Mouse (Mus musculus): ENCODE measurements around the gene Chst13. TPM values are rescaled to one million over a fixed set of nuclear protein-coding genes. Genes with fewer than 3 reads are reported as not detected.

The Chst13 gene
- polyA plus RNA-seq, 1 experiment: 0.05 TPM

DNA sequence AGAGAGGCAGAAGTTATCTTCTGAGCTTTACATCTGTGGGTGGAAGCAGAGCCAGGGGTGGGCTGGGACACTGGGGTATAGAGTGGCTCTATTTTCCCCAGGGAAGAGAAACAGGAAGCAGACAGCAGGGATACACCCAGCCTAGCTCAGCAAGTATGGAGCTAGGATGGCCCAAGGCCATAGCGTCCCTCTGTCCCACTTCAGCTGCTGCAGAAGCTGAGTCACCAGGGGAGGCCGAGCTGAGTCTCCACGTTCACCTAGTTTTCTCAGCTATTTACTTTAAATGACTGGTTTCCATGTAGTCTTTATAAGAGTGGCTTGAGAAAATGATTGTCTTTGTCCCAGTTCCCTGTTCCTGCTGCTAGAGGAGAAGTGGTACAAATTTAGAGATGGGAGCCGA is 23.5 kb upstream of the Chst13 start:
- no peaks in the 10 kb centered on the region for H3K36me3 ChIP-seq (ENCODE audit: control insufficient read depth, insufficient read depth)
- no peak overlapping the region for H3K4me3 ChIP-seq (ENCODE audit: insufficient read depth, poor library complexity, severe bottlenecking)
- H3K79me2 ChIP-seq (ENCODE audit: control insufficient read depth, insufficient read depth): no peaks in the 10 kb centered on the region
- H3ac ChIP-seq (ENCODE audit: control insufficient read depth, insufficient read length, low read depth): no peak overlapping the region
- peaks cover 8% of the 10 kb centered on the region for H3K27me3 ChIP-seq (ENCODE audit: control insufficient read depth, insufficient read depth, insufficient read length)
- no peaks in the 10 kb centered on the region for H3K79me3 ChIP-seq (ENCODE audit: low read depth)
- TF ChIP-seq CTCF (IDR thresholded peaks at IDR 0.05; ENCODE audit: control insufficient read depth, insufficient read depth, insufficient read length): no peak
- no peak for TF ChIP-seq FOSL1 (IDR thresholded peaks at IDR 0.05; ENCODE audit: insufficient read depth, low read length, poor library complexity, severe bottlenecking)
- no peak for TF ChIP-seq MAX (IDR thresholded peaks at IDR 0.05)
- TF ChIP-seq MYOG (IDR thresholded peaks at IDR 0.05; ENCODE audit: control insufficient read depth, extremely low read depth, insufficient read length): no peak
- no peak for TF ChIP-seq CEBPB (IDR thresholded peaks at IDR 0.05; ENCODE audit: low read depth)
- no peak for TF ChIP-seq USF1 (IDR thresholded peaks at IDR 0.05; ENCODE audit: low read depth)
- no peak for TF ChIP-seq MYOD1 (IDR thresholded peaks at IDR 0.05; ENCODE audit: control insufficient read depth, insufficient read length, low read depth)

DNA sequence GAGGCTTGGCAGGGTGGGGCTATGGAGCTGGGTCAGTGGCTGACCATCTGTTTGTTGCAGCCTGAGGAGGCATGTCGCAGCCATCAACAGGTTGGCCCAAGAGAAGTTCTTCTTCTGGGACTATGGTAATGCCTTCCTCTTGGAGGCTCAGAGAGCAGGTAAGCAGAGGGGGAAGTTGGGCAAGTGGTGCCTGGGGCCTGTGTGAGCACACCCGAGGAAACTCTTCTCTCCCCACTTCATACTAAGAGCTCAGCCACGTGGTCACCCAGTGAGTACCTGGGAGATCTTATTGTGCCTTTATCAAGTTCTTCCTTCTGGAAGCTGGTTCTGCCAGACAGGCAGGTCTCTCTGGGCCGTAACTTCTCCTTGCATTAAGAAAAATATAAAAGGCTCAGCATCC is 22.2 kb upstream of the Chst13 start:
- TF ChIP-seq MYOG (IDR thresholded peaks at IDR 0.05; ENCODE audit: control insufficient read depth, extremely low read depth, insufficient read length): no peak
- Histone ChIP-seq H3K27me3 (ENCODE audit: control insufficient read depth, insufficient read depth, insufficient read length) (peaks cover 8% of the 10 kb centered on the region), H3K79me2 (ENCODE audit: control insufficient read depth, insufficient read depth) (no peaks in the 10 kb centered on the region)

DNA sequence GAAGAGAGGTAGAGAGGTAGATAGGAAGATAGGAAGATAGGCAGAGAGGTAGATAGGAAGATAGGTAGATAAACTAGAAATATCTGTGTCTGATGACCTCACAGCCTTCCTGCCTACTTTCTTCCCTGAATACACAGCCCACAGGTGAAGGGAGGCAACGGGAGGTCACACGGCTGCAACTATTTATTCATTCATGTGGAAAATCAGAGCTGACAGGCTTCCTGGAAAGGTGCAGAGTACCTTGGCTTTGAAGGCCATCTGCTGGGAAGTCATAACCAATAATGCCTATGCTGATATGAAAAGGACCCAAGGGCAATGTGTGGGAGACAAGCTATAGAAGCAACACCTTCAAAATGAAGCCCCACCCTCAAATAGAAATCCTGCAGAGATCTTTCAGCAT is 17.4 kb upstream of the Chst13 start:
- TF ChIP-seq MYOG (IDR thresholded peaks at IDR 0.05; ENCODE audit: control insufficient read depth, extremely low read depth, insufficient read length) (no peak), CEBPB (IDR thresholded peaks at IDR 0.05; ENCODE audit: low read depth) (no peak), USF1 (IDR thresholded peaks at IDR 0.05; ENCODE audit: low read depth) (no peak), CTCF (IDR thresholded peaks at IDR 0.05; ENCODE audit: control insufficient read depth, insufficient read depth, insufficient read length) (no peak), MAX (IDR thresholded peaks at IDR 0.05) (no peak), FOSL1 (IDR thresholded peaks at IDR 0.05; ENCODE audit: insufficient read depth, low read length, poor library complexity, severe bottlenecking) (no peak), MYOD1 (IDR thresholded peaks at IDR 0.05; ENCODE audit: control insufficient read depth, insufficient read length, low read depth) (no peak)
- Histone ChIP-seq H3K79me3 (ENCODE audit: low read depth) (no peaks in the 10 kb centered on the region), H3K27me3 (ENCODE audit: control insufficient read depth, insufficient read depth, insufficient read length) (peaks cover 10% of the 10 kb centered on the region), H3K79me2 (ENCODE audit: control insufficient read depth, insufficient read depth) (no peaks in the 10 kb centered on the region), H3K4me3 (ENCODE audit: insufficient read depth, poor library complexity, severe bottlenecking) (no peak overlapping the region), H3ac (ENCODE audit: control insufficient read depth, insufficient read length, low read depth) (no peak overlapping the region), H3K36me3 (ENCODE audit: control insufficient read depth, insufficient read depth) (no peaks in the 10 kb centered on the region)

More for the DNA sequence above, 22.2 kb upstream of the Chst13 start:
- Histone ChIP-seq H3ac (ENCODE audit: control insufficient read depth, insufficient read length, low read depth) (no peak overlapping the region), H3K36me3 (ENCODE audit: control insufficient read depth, insufficient read depth) (no peaks in the 10 kb centered on the region), H3K79me3 (ENCODE audit: low read depth) (no peaks in the 10 kb centered on the region), H3K4me3 (ENCODE audit: insufficient read depth, poor library complexity, severe bottlenecking) (no peak overlapping the region)

DNA sequence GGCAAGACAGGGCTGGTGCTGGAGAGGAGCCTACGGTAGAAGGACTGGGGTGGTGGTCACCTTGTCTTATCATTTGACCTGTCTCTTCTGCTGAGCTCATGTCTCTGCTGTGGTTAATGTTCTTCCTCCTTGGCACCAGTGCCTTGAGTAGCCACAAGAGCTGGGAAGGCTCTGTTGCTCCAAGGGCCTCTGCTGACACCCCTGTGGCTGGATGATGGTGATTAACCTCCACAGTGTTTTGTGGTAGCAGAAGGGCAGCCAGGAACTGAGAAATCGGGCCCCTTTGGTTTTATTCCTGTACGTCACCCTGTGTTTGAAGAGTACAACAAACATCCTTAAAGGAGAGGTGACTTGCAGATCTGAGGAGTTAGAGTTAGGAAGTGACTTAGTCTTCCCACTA is 9.3 kb upstream of the Chst13 start:
- Histone ChIP-seq H3K79me2 (ENCODE audit: control insufficient read depth, insufficient read depth) (no peaks in the 10 kb centered on the region), H3K27me3 (ENCODE audit: control insufficient read depth, insufficient read depth, insufficient read length) (peaks cover 9% of the 10 kb centered on the region), H3K4me3 (ENCODE audit: insufficient read depth, poor library complexity, severe bottlenecking) (no peak overlapping the region), H3ac (ENCODE audit: control insufficient read depth, insufficient read length, low read depth) (no peak overlapping the region), H3K79me3 (ENCODE audit: low read depth) (no peaks in the 10 kb centered on the region), H3K36me3 (ENCODE audit: control insufficient read depth, insufficient read depth) (no peaks in the 10 kb centered on the region)
- no peak for TF ChIP-seq USF1 (IDR thresholded peaks at IDR 0.05; ENCODE audit: low read depth)
- TF ChIP-seq CEBPB (IDR thresholded peaks at IDR 0.05; ENCODE audit: low read depth): no peak

DNA sequence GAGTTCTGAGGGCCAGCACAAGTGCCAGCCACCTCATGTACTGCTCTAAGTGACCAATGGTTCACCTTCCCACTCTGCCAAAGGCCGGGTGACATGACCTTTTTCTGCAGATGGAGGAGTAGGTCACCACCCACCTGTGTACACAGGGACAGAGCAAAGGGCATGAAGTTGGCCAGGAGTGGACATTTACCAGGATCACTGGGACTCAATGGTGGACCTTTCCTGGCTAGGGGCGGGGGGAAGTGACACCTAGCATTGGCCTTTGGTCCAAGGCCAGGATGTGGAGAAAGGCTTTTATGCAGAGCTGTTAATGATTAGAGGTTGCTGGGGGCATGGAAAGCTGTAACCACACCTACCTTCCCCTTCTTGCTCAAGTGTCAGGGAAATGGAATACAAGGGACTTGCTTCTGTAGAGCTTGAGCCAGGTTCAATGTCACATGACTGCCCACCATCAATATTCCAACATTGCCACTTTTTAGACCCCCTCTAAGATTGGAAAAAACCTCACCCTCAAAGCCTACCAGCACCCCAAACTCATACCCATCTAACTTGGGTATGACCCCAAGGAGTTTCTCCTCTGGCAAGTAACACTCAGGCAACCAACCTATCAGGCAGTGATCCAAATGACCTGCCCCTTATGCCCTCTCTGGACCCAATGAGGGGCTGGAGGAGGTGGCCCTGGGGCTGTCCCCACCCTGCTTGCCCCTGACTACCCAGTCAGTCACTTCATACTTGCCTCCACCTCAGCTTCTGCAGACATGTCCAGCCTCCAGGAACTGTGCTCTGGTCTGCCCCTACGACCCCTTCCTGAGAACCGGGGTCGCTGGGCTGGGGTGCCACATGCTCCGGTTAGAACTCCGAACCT is 7.8 kb upstream of the Chst13 start, which contains the start of gene Uroc1:
Uroc1 (plus strand) TSS at position 724 of the 865 bp plus-strand sequence.
- Histone ChIP-seq H3ac (ENCODE audit: control insufficient read depth, insufficient read length, low read depth) (no peak within 1 kb of the TSS), H3K79me2 (ENCODE audit: control insufficient read depth, insufficient read depth) (no peaks in the 10 kb centered on the region), H3K79me3 (ENCODE audit: low read depth) (no peaks in the 10 kb centered on the region), H3K27me3 (ENCODE audit: control insufficient read depth, insufficient read depth, insufficient read length) (peaks cover 9% of the 10 kb centered on the region), H3K36me3 (ENCODE audit: control insufficient read depth, insufficient read depth) (no peaks in the 10 kb centered on the region), H3K4me3 (ENCODE audit: insufficient read depth, poor library complexity, severe bottlenecking) (no peak within 1 kb of the TSS)
- TF ChIP-seq MYOG (IDR thresholded peaks at IDR 0.05; ENCODE audit: control insufficient read depth, extremely low read depth, insufficient read length): no peak
- no peak for TF ChIP-seq MYOD1 (IDR thresholded peaks at IDR 0.05; ENCODE audit: control insufficient read depth, insufficient read length, low read depth)
- TF ChIP-seq USF1 (IDR thresholded peaks at IDR 0.05; ENCODE audit: low read depth): no peak
- no peak for TF ChIP-seq MAX (IDR thresholded peaks at IDR 0.05)
- no peak for TF ChIP-seq CEBPB (IDR thresholded peaks at IDR 0.05; ENCODE audit: low read depth)
- no peak for TF ChIP-seq FOSL1 (IDR thresholded peaks at IDR 0.05; ENCODE audit: insufficient read depth, low read length, poor library complexity, severe bottlenecking)
- no peak for TF ChIP-seq CTCF (IDR thresholded peaks at IDR 0.05; ENCODE audit: control insufficient read depth, insufficient read depth, insufficient read length)

DNA sequence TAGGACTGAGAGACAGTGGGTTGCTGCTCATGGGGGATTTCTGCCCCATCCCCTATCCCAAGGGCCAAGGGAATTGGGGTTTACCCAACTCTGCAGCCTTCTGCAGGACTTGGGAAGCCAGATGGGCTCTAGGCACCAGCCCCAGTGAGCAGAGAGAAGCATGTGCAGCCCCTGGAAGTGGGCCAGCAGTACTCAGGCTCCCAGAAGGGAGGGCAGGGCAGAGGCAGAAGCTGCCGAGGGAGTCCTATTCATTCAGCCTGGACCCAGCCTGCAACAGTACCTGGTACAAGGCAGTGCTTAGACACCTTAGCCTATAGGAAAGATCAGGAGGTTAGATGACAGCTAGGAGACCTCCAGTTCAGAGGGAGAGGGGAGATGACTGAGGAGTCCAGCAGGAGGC is 5.0 kb upstream of the Chst13 start:
- peaks cover 3% of the 10 kb centered on the region for H3K27me3 ChIP-seq (ENCODE audit: control insufficient read depth, insufficient read depth, insufficient read length)
- H3K36me3 ChIP-seq (ENCODE audit: control insufficient read depth, insufficient read depth): no peaks in the 10 kb centered on the region
- TF ChIP-seq CEBPB (IDR thresholded peaks at IDR 0.05; ENCODE audit: low read depth) (no peak), USF1 (IDR thresholded peaks at IDR 0.05; ENCODE audit: low read depth) (no peak)
- no peaks in the 10 kb centered on the region for H3K79me2 ChIP-seq (ENCODE audit: control insufficient read depth, insufficient read depth)
- H3ac ChIP-seq (ENCODE audit: control insufficient read depth, insufficient read length, low read depth): no peak overlapping the region
- H3K79me3 ChIP-seq (ENCODE audit: low read depth): no peaks in the 10 kb centered on the region
- H3K4me3 ChIP-seq (ENCODE audit: insufficient read depth, poor library complexity, severe bottlenecking): no peak overlapping the region
